Mouse (Mus musculus): ENCODE measurements at regions not wholly inside any gene's neighbourhood (a gene's known extent, or its start where the extent isn't known, plus 50 kb on each side); places are given as distances from the start of the nearest gene placed in this dataset.

- TF ChIP-seq POLR2A (IDR thresholded peaks at IDR 0.05; ENCODE audit: low read depth, low read length) (no peak), CTCF (IDR thresholded peaks at IDR 0.05; ENCODE audit: borderline replicate concordance, insufficient read depth, low read length) (no peak)
Observed at GRCm38 (mm10) chr3:21423139-21423538, 653.3 kb upstream of the Tbl1xr1 start.

All from embryonic fibroblast, embryonic 13.5 days (primary cell).